Mouse (Mus musculus) lung, adult 2 months (tissue): ENCODE measurements around the gene Pfkfb2. TPM values are rescaled to one million over a fixed set of nuclear protein-coding genes. Genes with fewer than 3 reads are reported as not detected.

Source experiments
- DNase-seq: peaks from one replicate; pipeline ENCODE4 v3.0.0; 2022
- H3K4me1 ChIP-seq: fragments of 200-500 bp; 2 replicates; pipeline ENCODE4 v1.6.1; 2011; ENCODE audit warnings: low read length; ENCODE audit not compliant: control insufficient read depth, insufficient read depth
- H3K4me3 ChIP-seq: fragments of 200-500 bp; replicated peaks from 2 replicates; pipeline ENCODE3; 2011; ENCODE audit warnings: low read depth, mild to moderate bottlenecking, control low read depth, low read length; ENCODE audit errors: extremely low read depth
- CTCF ChIP-seq: fragments of 200-500 bp; IDR thresholded peaks from 2 replicates; pipeline ENCODE4 v1.5.1; 2011; ENCODE audit warnings: mild to moderate bottlenecking, low read length, control low read depth; ENCODE audit not compliant: insufficient read depth
- POLR2A ChIP-seq: fragments of 200-500 bp; IDR thresholded peaks from 2 replicates; pipeline ENCODE4 v1.6.1; 2011; ENCODE audit warnings: low read depth, mild to moderate bottlenecking, control low read depth, low read length, borderline replicate concordance; ENCODE audit errors: extremely low read depth
- WGBS: fragments of 180-500 bp; shearing (Covaris S2); methylation state at CpG from one replicate; pipeline ENCODE4 v1.1.7; 2018; 5-methylcytosine and 5-hydroxymethylcytosine counted together
- polyA plus RNA-seq: library from polyadenylated mRNA; depleted of rRNA; stranded (reverse); fragments of >200 nt; gene quantifications from 2 replicates; pipeline ENCODE4 v1.2.3, GENCODE M21; 2012; rRNA removed

The Pfkfb2 gene
- 16.7 and 23.7 TPM in 2 replicates for polyA plus RNA-seq

- 63% methylated on average over 2 of the region's 2 CpGs for WGBS
These were observed at the start of gene Pfkfb2 for GRCm38 (mm10) chr1:130729153-130729552. TSS of gene Pfkfb2 (minus strand) at chr1:130729253.

GRCm38 (mm10) chr1:130776645-130777044 lies 47.6 kb upstream of the Pfkfb2 start:
- TF ChIP-seq CTCF = no peak
- no peak for TF ChIP-seq POLR2A
- 55% methylated on average over 1 of the region's 1 CpGs for WGBS
- no peak overlapping the region for H3K4me3 ChIP-seq
- no peak for DNase-seq
- H3K4me1 ChIP-seq = peaks cover 3% of the 10 kb centered on the region

More at GRCm38 (mm10) chr1:130729153-130729552, at the start of gene Pfkfb2:
- Histone ChIP-seq H3K4me3 (no peak within 1 kb of the TSS), H3K4me1 (peaks cover 4% of the 10 kb centered on the region)
- TF ChIP-seq POLR2A = no peak
- DNase-seq = no peak

- TF ChIP-seq POLR2A (peak; percentile 10; the same call in 1 of the 2 replicates), CTCF (no peak)
- H3K4me1 ChIP-seq = peaks cover 3% of the 10 kb centered on the region
- peak overlapping the region; percentile 1 for H3K4me3 ChIP-seq
- no peak for DNase-seq
- 49% methylated on average over 7 of the region's 7 CpGs for WGBS
These were observed 46.8 kb upstream of the Pfkfb2 start for GRCm38 (mm10) chr1:130775691-130776331.

- Histone ChIP-seq H3K4me3 (no peak overlapping the region), H3K4me1 (peaks cover 3% of the 10 kb centered on the region)
- TF ChIP-seq POLR2A (no peak), CTCF (no peak)
- no peak for DNase-seq
- WGBS = 73% methylated on average over 2 of the region's 2 CpGs
These were observed 46.2 kb upstream of the Pfkfb2 start for GRCm38 (mm10) chr1:130775234-130775633.

GRCm38 (mm10) chr1:130770981-130771494 lies 42.0 kb upstream of the Pfkfb2 start:
- no peak for DNase-seq
- TF ChIP-seq CTCF (no peak), POLR2A (no peak)
- Histone ChIP-seq H3K4me3 (no peak overlapping the region), H3K4me1 (peaks cover 3% of the 10 kb centered on the region)
- 52% methylated on average over 3 of the region's 3 CpGs for WGBS

GRCm38 (mm10) chr1:130770487-130770886 lies 41.4 kb upstream of the Pfkfb2 start:
- TF ChIP-seq POLR2A = no peak
- peak; percentile 71 for DNase-seq
- 47% methylated on average over 4 of the region's 4 CpGs for WGBS

GRCm38 (mm10) chr1:130769925-130770324 lies 40.9 kb upstream of the Pfkfb2 start:
- WGBS = 60% methylated on average over 2 of the region's 2 CpGs
- peak; percentile 34 for DNase-seq
- Histone ChIP-seq H3K4me1 (no peaks in the 10 kb centered on the region; the same call in none of the 2 replicates), H3K4me3 (no peak overlapping the region)
- no peak for TF ChIP-seq CTCF
- TF ChIP-seq POLR2A = no peak

More at GRCm38 (mm10) chr1:130770487-130770886, 41.4 kb upstream of the Pfkfb2 start:
- no peaks in the 10 kb centered on the region; the same call in none of the 2 replicates for H3K4me1 ChIP-seq
- H3K4me3 ChIP-seq = no peak overlapping the region

- H3K4me3 ChIP-seq = no peak overlapping the region
- 52% methylated on average over 5 of the region's 5 CpGs for WGBS
- TF ChIP-seq CTCF = no peak
- no peak for TF ChIP-seq POLR2A
- H3K4me1 ChIP-seq = peaks cover 6% of the 10 kb centered on the region
- no peak for DNase-seq
These were observed 38.0 kb upstream of the Pfkfb2 start for GRCm38 (mm10) chr1:130767066-130767465.

- H3K4me3 ChIP-seq = no peak overlapping the region
- 68% methylated on average over 12 of the region's 12 CpGs for WGBS
- peak; percentile 75 for DNase-seq
- H3K4me1 ChIP-seq = peaks cover 15% of the 10 kb centered on the region
- no peak for TF ChIP-seq CTCF
- no peak; the same call in 1 of the 2 replicates for TF ChIP-seq POLR2A
These were observed 35.0 kb upstream of the Pfkfb2 start for GRCm38 (mm10) chr1:130764027-130764461.

GRCm38 (mm10) chr1:130762045-130762760 lies 33.1 kb upstream of the Pfkfb2 start:
- WGBS = 36% methylated on average over 3 of the region's 3 CpGs
- Histone ChIP-seq H3K4me1 (peaks cover 15% of the 10 kb centered on the region), H3K4me3 (no peak overlapping the region)
- TF ChIP-seq CTCF (no peak), POLR2A (no peak)
- no peak for DNase-seq
